Mouse (Mus musculus): ENCODE results near the gene Lrrc10. TPM values are rescaled to one million over a fixed set of nuclear protein-coding genes. Genes with fewer than 3 reads are reported as not detected.
A peak's percentile ranks its signal among the peaks of the same experiment; 100 is the strongest.

The Lrrc10 gene
- total and polyA plus RNA-seq, 3 experiments: 0.18 TPM; not detected in 2

- H3K79me2 ChIP-seq (ENCODE audit: control insufficient read depth, insufficient read depth, low read length, poor library complexity): peaks cover 23% of the 10 kb centered on the region
- peaks cover 22 to 69% of the 10 kb centered on the region in 2 experiments for H3K36me3 ChIP-seq (ENCODE audit: control insufficient read depth in 1 of 2, insufficient read depth in 2 of 2, low read length in 2 of 2)
- H3K9ac ChIP-seq (ENCODE audit: control insufficient read depth, low read depth, low read length, poor library complexity, severe bottlenecking): no peak overlapping the region
- H3K27ac ChIP-seq (ENCODE audit: control insufficient read depth, low read depth, low read length): no peak overlapping the region
- DNase-seq (ENCODE audit: low read depth, low spot score): no peak
- H3K9me3 ChIP-seq (replicated peaks; ENCODE audit: insufficient read depth, low read length): no peaks in the 10 kb centered on the region
- H3K4me3 ChIP-seq (ENCODE audit: control insufficient read depth in 1 of 2, insufficient read depth in 1 of 2, low read depth in 2 of 2, low read length in 2 of 2): no peak overlapping the region
- peaks cover 0 to 14% of the 10 kb centered on the region in 2 experiments; a peak in 2 of 4 replicates for H3K4me1 ChIP-seq (ENCODE audit: control insufficient read depth in 1 of 2, insufficient read depth in 2 of 2, low read length in 2 of 2)
- H3K27me3 ChIP-seq (ENCODE audit: control insufficient read depth in 1 of 2, insufficient read depth in 2 of 2, low read length in 2 of 2): no peaks in the 10 kb centered on the region
- TF ChIP-seq MYB (IDR thresholded peaks at IDR 0.05; ENCODE audit: low read depth, low read length) (no peak), MEF2A (IDR thresholded peaks at IDR 0.05; ENCODE audit: extremely low read depth, insufficient replicate concordance, low read depth, low read length, poor library complexity, severe bottlenecking) (no peak), TAL1 (IDR thresholded peaks at IDR 0.05; ENCODE audit: low read length) (no peak), TBP (IDR thresholded peaks at IDR 0.05; ENCODE audit: low read depth, low read length) (no peak), HCFC1 (IDR thresholded peaks at IDR 0.05; ENCODE audit: low read depth, low read length) (no peak), MXI1 (IDR thresholded peaks at IDR 0.05; ENCODE audit: low read depth, low read length) (no peak), RCOR1 (IDR thresholded peaks at IDR 0.05; ENCODE audit: low read depth, low read length) (no peak), SMC3 (IDR thresholded peaks at IDR 0.05; ENCODE audit: low read depth, low read length) (no peak), CTCF (IDR thresholded peaks at IDR 0.05 in 2 of 3, conservative IDR thresholded peaks at IDR 0.05 in 1 of 3; ENCODE audit: control insufficient read depth in 1 of 3, insufficient read depth in 1 of 3, low read depth in 2 of 3, low read length in 3 of 3, poor library complexity in 1 of 3, severe bottlenecking in 1 of 3) (peak in 2 of 3 experiments; percentile 12 to 40; a peak in 2 of 6 replicates), USF1 (IDR thresholded peaks at IDR 0.05; ENCODE audit: low read depth, low read length) (no peak), EP300 (IDR thresholded peaks at IDR 0.05; ENCODE audit: low read depth in 1 of 2, low read length in 2 of 2) (no peak), UBTF (IDR thresholded peaks at IDR 0.05; ENCODE audit: borderline replicate concordance, insufficient read depth, low read depth, low read length) (no peak), ETS1 (IDR thresholded peaks at IDR 0.05; ENCODE audit: low read depth, low read length) (no peak), JUND (IDR thresholded peaks at IDR 0.05; ENCODE audit: low read depth, low read length) (no peak), RAD21 (IDR thresholded peaks at IDR 0.05; ENCODE audit: low read depth, low read length) (no peak), MYC (IDR thresholded peaks at IDR 0.05; ENCODE audit: low read depth, low read length) (no peak), GABPA (IDR thresholded peaks at IDR 0.05; ENCODE audit: low read depth, low read length) (no peak), POLR2AphosphoS2 (IDR thresholded peaks at IDR 0.05; ENCODE audit: low read length) (0 out of 2 replicates have a peak, but pooled peaks have one; percentile 23)
Observed at GRCm38 (mm10) chr10:117055668-117056067, 10.5 kb downstream of the Lrrc10 start.

DNA sequence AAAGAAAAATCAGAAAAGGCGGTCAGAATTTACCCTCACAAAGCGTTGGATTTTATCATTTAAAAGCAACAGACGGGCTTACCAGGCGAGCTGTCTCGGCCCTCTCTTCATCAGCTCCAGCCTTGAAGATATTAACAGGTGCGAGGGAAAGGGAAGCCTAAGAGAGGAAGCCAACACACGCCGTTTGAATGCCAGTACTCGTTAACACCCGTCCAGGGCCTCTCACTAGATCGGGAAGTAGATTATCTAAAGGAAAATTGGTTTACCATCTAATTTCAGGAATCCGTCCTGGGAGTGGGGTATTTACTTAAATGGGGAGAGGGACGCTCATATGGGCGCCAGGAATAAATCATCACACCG, 17.7 kb downstream of the Lrrc10 start:
- Histone ChIP-seq H3K27me3 (ENCODE audit: control insufficient read depth in 1 of 2, insufficient read depth in 2 of 2, low read length in 2 of 2) (no peaks in the 10 kb centered on the region), H3K9ac (ENCODE audit: control insufficient read depth, low read depth, low read length, poor library complexity, severe bottlenecking) (peak overlapping the region; percentile 87), H3K4me3 (ENCODE audit: control insufficient read depth in 1 of 2, insufficient read depth in 1 of 2, low read depth in 2 of 2, low read length in 2 of 2) (peak overlapping the region; percentile 72 to 76), H3K36me3 (ENCODE audit: control insufficient read depth in 1 of 2, insufficient read depth in 2 of 2, low read length in 2 of 2) (peaks cover 35 to 42% of the 10 kb centered on the region in 2 experiments), H3K79me2 (ENCODE audit: control insufficient read depth, insufficient read depth, low read length, poor library complexity) (peaks cover 41% of the 10 kb centered on the region), H3K9me3 (replicated peaks; ENCODE audit: insufficient read depth, low read length) (no peaks in the 10 kb centered on the region), H3K4me1 (ENCODE audit: control insufficient read depth in 1 of 2, insufficient read depth in 2 of 2, low read length in 2 of 2) (peaks cover 3 to 27% of the 10 kb centered on the region in 2 experiments), H3K27ac (ENCODE audit: control insufficient read depth, low read depth, low read length) (peak overlapping the region; percentile 87)
- DNase-seq (ENCODE audit: low read depth, low spot score): peak; percentile 88
- peak; percentile 85 for TF ChIP-seq SIN3A (IDR thresholded peaks at IDR 0.05; ENCODE audit: low read length)
- peak; percentile 79 for TF ChIP-seq GATA1 (IDR thresholded peaks at IDR 0.05; ENCODE audit: low read depth, low read length)
- peak; percentile 63; the same call in 1 of the 2 replicates for TF ChIP-seq ZMIZ1 (IDR thresholded peaks at IDR 0.05; ENCODE audit: low read depth, low read length)
- TF ChIP-seq GABPA (IDR thresholded peaks at IDR 0.05; ENCODE audit: low read depth, low read length): no peak
- peak; percentile 59 for TF ChIP-seq ETS1 (IDR thresholded peaks at IDR 0.05; ENCODE audit: low read depth, low read length)
- no peak for TF ChIP-seq USF1 (IDR thresholded peaks at IDR 0.05; ENCODE audit: low read depth, low read length)
- peak; percentile 58; the same call in 1 of the 2 replicates for TF ChIP-seq ELF1 (IDR thresholded peaks at IDR 0.05; ENCODE audit: low read depth, low read length)
- no peak for TF ChIP-seq ZC3H11A (IDR thresholded peaks at IDR 0.05; ENCODE audit: low read depth, low read length)
- TF ChIP-seq ZNF384 (IDR thresholded peaks at IDR 0.05; ENCODE audit: low read depth, low read length): no peak
- no peak for TF ChIP-seq POLR2AphosphoS5 (IDR thresholded peaks at IDR 0.05; ENCODE audit: borderline replicate concordance, low read depth, low read length)
- no peak for TF ChIP-seq SMC3 (IDR thresholded peaks at IDR 0.05; ENCODE audit: low read depth, low read length)
- peak; percentile 16; the same call in 1 of the 2 replicates for TF ChIP-seq MYC (IDR thresholded peaks at IDR 0.05; ENCODE audit: low read depth, low read length)
- peak; percentile 72 for TF ChIP-seq MXI1 (IDR thresholded peaks at IDR 0.05; ENCODE audit: low read depth, low read length)
- TF ChIP-seq MEF2A (IDR thresholded peaks at IDR 0.05; ENCODE audit: extremely low read depth, insufficient replicate concordance, low read depth, low read length, poor library complexity, severe bottlenecking): no peak
- TF ChIP-seq E2F4 (IDR thresholded peaks at IDR 0.05; ENCODE audit: borderline replicate concordance, low read depth, low read length): no peak
- TF ChIP-seq TAL1 (IDR thresholded peaks at IDR 0.05; ENCODE audit: low read length): no peak
- no peak; the same call in 1 of the 2 replicates for TF ChIP-seq POLR2AphosphoS2 (IDR thresholded peaks at IDR 0.05; ENCODE audit: low read length)
- TF ChIP-seq POLR2A (IDR thresholded peaks at IDR 0.05; ENCODE audit: control insufficient read depth in 1 of 2, insufficient read depth in 1 of 2, low read depth in 1 of 2, low read length in 2 of 2, poor library complexity in 1 of 2): no peak
- no peak for TF ChIP-seq MAZ (IDR thresholded peaks at IDR 0.05; ENCODE audit: low read depth, low read length)
- TF ChIP-seq RCOR1 (IDR thresholded peaks at IDR 0.05; ENCODE audit: low read depth, low read length): no peak
- peak; percentile 57; the same call in 1 of the 2 replicates for TF ChIP-seq MAX (IDR thresholded peaks at IDR 0.05; ENCODE audit: low read length)
- TF ChIP-seq MYB (IDR thresholded peaks at IDR 0.05; ENCODE audit: low read depth, low read length): peak; percentile 75
- 0 out of 2 replicates have a peak, but pooled peaks have one; percentile 35 for TF ChIP-seq KAT2A (conservative IDR thresholded peaks at IDR 0.05; ENCODE audit: low read depth, low read length)

Data from MEL (cell line).